In genomic region chr5:141241645-141242284, GRCm38 (mm10) we compare ENCODE assay signal across 8 mouse cellular contexts. TPM values are rescaled to one million over a fixed set of nuclear protein-coding genes. Genes with fewer than 3 reads are reported as not detected.
DNase-seq lines count a peak whose midpoint lies in the region; ATAC-seq and TF ChIP-seq lines count a peak whose summit lies in the region.

No protein-coding gene starts in this region.

- peaks cover 26% of the 10 kb centered on the region for H3K27me3 ChIP-seq in embryonic facial prominence, embryonic 12.5 days
- H3K27me3 ChIP-seq in intestine, embryonic 16.5 days (replicated peaks; ENCODE audit: control insufficient read depth, insufficient read depth, low read length): peaks cover 20% of the 10 kb centered on the region
- peaks cover 6% of the 10 kb centered on the region for H3K27me3 ChIP-seq in neural tube, embryonic 14.5 days (ENCODE audit: control insufficient read depth, insufficient read depth, low read length)

- peak overlapping the region; percentile 95 for H3K4me2 ChIP-seq in embryonic facial prominence, embryonic 12.5 days (replicated peaks)
- peak overlapping the region; percentile 95 for H3K4me2 ChIP-seq in intestine, embryonic 16.5 days (ENCODE audit: low read depth, low read length)
- peak overlapping the region; percentile 97 for H3K4me2 ChIP-seq in neural tube, embryonic 14.5 days (ENCODE audit: low read depth, low read length)

- H3K4me3 ChIP-seq in layer of hippocampus, adult 2 months: peak overlapping the region; percentile 65
- peak overlapping the region; percentile 65 for H3K4me3 ChIP-seq in embryonic facial prominence, embryonic 12.5 days
- H3K4me3 ChIP-seq in intestine, embryonic 16.5 days (ENCODE audit: low read length): peak overlapping the region; percentile 68
- peak overlapping the region; percentile 65 for H3K4me3 ChIP-seq in neural tube, embryonic 14.5 days (ENCODE audit: low read depth, low read length)

- H3K4me1 ChIP-seq in embryonic facial prominence, embryonic 12.5 days: peaks cover 27% of the 10 kb centered on the region
- H3K4me1 ChIP-seq in intestine, embryonic 16.5 days (ENCODE audit: control insufficient read depth, insufficient read depth, low read length): peaks cover 18% of the 10 kb centered on the region
- H3K4me1 ChIP-seq in neural tube, embryonic 14.5 days (ENCODE audit: control insufficient read depth, insufficient read depth, low read length): peaks cover 23% of the 10 kb centered on the region

- TF ChIP-seq CTCF in layer of hippocampus, adult 2 months (conservative IDR thresholded peaks at IDR 0.05): no peak

- DNase-seq in layer of hippocampus, adult 2 months (ENCODE audit: low spot score in 2 of 2): no peak
- no peak for DNase-seq in layer of hippocampus, adult 8-10 months (ENCODE audit: low spot score in 2 of 2)
- DNase-seq in adrenal gland, postnatal 10 days: peak; percentile 15
- no peak for DNase-seq in ovary, postnatal 14 days (ENCODE audit: low spot score)
- no peak for DNase-seq in right cerebral cortex, postnatal 36 days (ENCODE audit: low spot score in 2 of 2)

- H3K9me3 ChIP-seq in embryonic facial prominence, embryonic 12.5 days: no peaks in the 10 kb centered on the region
- no peaks in the 10 kb centered on the region for H3K9me3 ChIP-seq in intestine, embryonic 16.5 days (ENCODE audit: control insufficient read depth, low read length)
- no peaks in the 10 kb centered on the region for H3K9me3 ChIP-seq in neural tube, embryonic 14.5 days (ENCODE audit: control insufficient read depth, low read length)

- peak; percentile 24; the same call in 1 of the 2 replicates for ATAC-seq in embryonic facial prominence, embryonic 12.5 days (ENCODE audit: insufficient number of reproducible peaks, insufficient read depth, low FRiP score, low TSS enrichment)
- ATAC-seq in intestine, embryonic 16.5 days: peak; percentile 67; the same call in 1 of the 2 replicates
- ATAC-seq in neural tube, embryonic 14.5 days (ENCODE audit: low read depth): peak; percentile 9; the same call in 1 of the 2 replicates

- WGBS in embryonic facial prominence, embryonic 12.5 days: under 1% methylated on average over 58 of the region's 82 CpGs
- under 1% methylated on average over 68 of the region's 82 CpGs for WGBS in intestine, embryonic 16.5 days
- 1% methylated on average over 30 of the region's 82 CpGs for WGBS in neural tube, embryonic 14.5 days

- H3K36me3 ChIP-seq in embryonic facial prominence, embryonic 12.5 days: no peaks in the 10 kb centered on the region
- H3K36me3 ChIP-seq in intestine, embryonic 16.5 days (ENCODE audit: control insufficient read depth, insufficient read depth, low read length): no peaks in the 10 kb centered on the region
- no peaks in the 10 kb centered on the region for H3K36me3 ChIP-seq in neural tube, embryonic 14.5 days (ENCODE audit: control insufficient read depth, insufficient read depth, low read length)

- no peak overlapping the region for H3K27ac ChIP-seq in layer of hippocampus, adult 2 months
- H3K27ac ChIP-seq in embryonic facial prominence, embryonic 12.5 days: peak overlapping the region; percentile 60
- peak overlapping the region; percentile 51 for H3K27ac ChIP-seq in intestine, embryonic 16.5 days (ENCODE audit: low read length)
- 0 out of 2 replicates have a peak overlapping the region, but pooled peaks have one; percentile 34 for H3K27ac ChIP-seq in neural tube, embryonic 14.5 days (ENCODE audit: low read depth, low read length)

- H3K9ac ChIP-seq in embryonic facial prominence, embryonic 12.5 days: peak overlapping the region; percentile 81
- H3K9ac ChIP-seq in intestine, embryonic 16.5 days (ENCODE audit: low read depth, low read length): peak overlapping the region; percentile 76
- peak overlapping the region; percentile 74 for H3K9ac ChIP-seq in neural tube, embryonic 14.5 days (replicated peaks; ENCODE audit: low read depth, low read length)

RNA-seq across cellular contexts. Expression of gene Sdk1, which starts 0.5 kb away (rescaled TPM):
- total RNA-seq in layer of hippocampus, adult 2 months (2021): 1 to 10 TPM; 6.3 to 8.9 TPM
- total RNA-seq in layer of hippocampus, adult 8-10 months (2022): 1 to 10 TPM; 3.7 to 8.1 (median 5.6) TPM
- 10 to 100 TPM in 1 of 2 experiments, 1 to 10 TPM in 1; 8.5 to 14.0 TPM for total RNA-seq in adrenal gland, postnatal 10 days (2021)
- polyA plus RNA-seq in embryonic facial prominence, embryonic 12.5 days (2016; fragmentation: Nextera tagmentation; extraction: Ambion mirVana): 2.9 and 3.3 TPM in 2 replicates
- 1.7 and 2.0 TPM in 2 replicates for polyA plus RNA-seq in intestine, embryonic 16.5 days (2015; fragmentation: Nextera tagmentation; extraction: Ambion mirVana)
- polyA plus RNA-seq in neural tube, embryonic 14.5 days (2014; fragmentation: Nextera tagmentation; extraction: Ambion mirVana): 3.1 and 3.4 TPM in 2 replicates

Comparison
In these comparisons a context has a peak if more than half of its experiments do, and no peak if none do; other contexts are left out.
1. ATAC-seq: peak in every context shown above with its lines; median percentile 67 in intestine, embryonic 16.5 days; 24 in embryonic facial prominence, embryonic 12.5 days; 9 in neural tube, embryonic 14.5 days.